ENCODE assay signal across 23 mouse cellular contexts in genomic region chr7:49409265-49409664, GRCm38 (mm10).
DNase-seq lines count a peak whose midpoint lies in the region; ATAC-seq lines count a peak whose summit lies in the region.
"Had no signal": no experiment of that assay in that cellular context is flagged by ENCODE, and none has a peak within 500 bp of the region (broad histone marks: within the 10 kb centered on the region; RNA-seq: fewer than 3 reads in every experiment).

No protein-coding gene starts in this region.

- WGBS in hindbrain, embryonic 13.5 days = 60% methylated on average over 3 of the region's 3 CpGs
- WGBS in hindbrain, embryonic 10.5 days = 91% methylated on average over 3 of the region's 3 CpGs
- WGBS in neural tube, embryonic 13.5 days = 71% methylated on average over 3 of the region's 3 CpGs
- WGBS in neural tube, embryonic 15.5 days = 65% methylated on average over 3 of the region's 3 CpGs
- 22% methylated on average over 3 of the region's 3 CpGs for WGBS in forebrain, embryonic 16.5 days

- peaks cover 36% of the 10 kb centered on the region for H3K4me1 ChIP-seq in hindbrain, embryonic 13.5 days (replicated peaks)
- H3K4me1 ChIP-seq in hindbrain, embryonic 10.5 days (replicated peaks) = peaks cover 12% of the 10 kb centered on the region; the same call in 1 of the 2 replicates
- H3K4me1 ChIP-seq in neural tube, embryonic 13.5 days (replicated peaks) = peaks cover 27% of the 10 kb centered on the region
- peaks cover 23% of the 10 kb centered on the region for H3K4me1 ChIP-seq in neural tube, embryonic 15.5 days
- peaks cover 26% of the 10 kb centered on the region for H3K4me1 ChIP-seq in forebrain, embryonic 16.5 days (replicated peaks; ENCODE audit: control insufficient read depth, insufficient read depth, low read length)
- H3K4me1 ChIP-seq: liver, embryonic 15.5 days; lung, embryonic 15.5 days had no signal

- peak overlapping the region; percentile 71 for H3K27ac ChIP-seq in hindbrain, embryonic 13.5 days
- H3K27ac ChIP-seq in hindbrain, embryonic 10.5 days = no peak overlapping the region
- 0 out of 2 replicates have a peak overlapping the region, but pooled peaks have one; percentile 42 for H3K27ac ChIP-seq in neural tube, embryonic 13.5 days (replicated peaks)
- no peak overlapping the region for H3K27ac ChIP-seq in neural tube, embryonic 15.5 days (replicated peaks)
- peak overlapping the region; percentile 25; the same call in 1 of the 2 replicates for H3K27ac ChIP-seq in forebrain, embryonic 16.5 days (ENCODE audit: low read length)
- H3K27ac ChIP-seq: heart, embryonic 13.5 days; limb, embryonic 12.5 days; liver, embryonic 15.5 days; lung, embryonic 15.5 days; midbrain, embryonic 10.5 days had no signal

- DNase-seq in hindbrain, embryonic 10.5 days (ENCODE audit: low spot score) = no peak
- DNase-seq in heart, adult 11 months = no peak
- DNase-seq in kidney, adult 9 months = no peak
- DNase-seq: adrenal gland, postnatal 10 days; cerebellum, adult 11 months; cerebellum, adult 9-10 months; cerebellum, postnatal 36 days; heart, postnatal 10 days; kidney, postnatal 14 days; layer of hippocampus, adult 9-11 months; right cerebral cortex, postnatal 4 days; thymus, adult 2 months; thymus, postnatal 36 days had no signal

- ATAC-seq in hindbrain, embryonic 13.5 days (ENCODE audit: low FRiP score) = 0 out of 2 replicates have a peak, but pooled peaks have one; percentile 44
- peak; percentile 59; the same call in 1 of the 2 replicates for ATAC-seq in neural tube, embryonic 13.5 days (ENCODE audit: low read depth)
- ATAC-seq in neural tube, embryonic 15.5 days (ENCODE audit: low FRiP score) = no peak
- ATAC-seq in forebrain, embryonic 16.5 days = peak; percentile 45

- H3K4me3 ChIP-seq in hindbrain, embryonic 13.5 days = no peak overlapping the region
- no peak overlapping the region for H3K4me3 ChIP-seq in hindbrain, embryonic 10.5 days
- H3K4me3 ChIP-seq in neural tube, embryonic 13.5 days = no peak overlapping the region
- H3K4me3 ChIP-seq in neural tube, embryonic 15.5 days (replicated peaks) = no peak overlapping the region
- H3K4me3 ChIP-seq in forebrain, embryonic 16.5 days (replicated peaks; ENCODE audit: low read length) = no peak overlapping the region
- H3K4me3 ChIP-seq: heart, embryonic 13.5 days; limb, embryonic 12.5 days; liver, embryonic 15.5 days; lung, embryonic 15.5 days; midbrain, embryonic 10.5 days had no signal

- no peaks in the 10 kb centered on the region for H3K9me3 ChIP-seq in hindbrain, embryonic 13.5 days
- peaks cover 7% of the 10 kb centered on the region; the same call in 1 of the 2 replicates for H3K9me3 ChIP-seq in hindbrain, embryonic 10.5 days
- H3K9me3 ChIP-seq in neural tube, embryonic 13.5 days = no peaks in the 10 kb centered on the region
- H3K9me3 ChIP-seq in neural tube, embryonic 15.5 days (replicated peaks) = no peaks in the 10 kb centered on the region
- no peaks in the 10 kb centered on the region for H3K9me3 ChIP-seq in forebrain, embryonic 16.5 days (ENCODE audit: control insufficient read depth, low read length)
- H3K9me3 ChIP-seq: heart, embryonic 13.5 days; liver, embryonic 15.5 days; lung, embryonic 15.5 days; midbrain, embryonic 10.5 days had no signal

- no peak overlapping the region for H3K9ac ChIP-seq in hindbrain, embryonic 13.5 days
- no peak overlapping the region for H3K9ac ChIP-seq in neural tube, embryonic 13.5 days
- no peak overlapping the region for H3K9ac ChIP-seq in neural tube, embryonic 15.5 days (replicated peaks)
- no peak overlapping the region for H3K9ac ChIP-seq in forebrain, embryonic 16.5 days (replicated peaks; ENCODE audit: low read depth, low read length)
- H3K9ac ChIP-seq: heart, embryonic 13.5 days; limb, embryonic 12.5 days; liver, embryonic 15.5 days; lung, embryonic 15.5 days had no signal

- H3K36me3 ChIP-seq in hindbrain, embryonic 13.5 days = peaks cover 10% of the 10 kb centered on the region
- peaks cover 34% of the 10 kb centered on the region for H3K36me3 ChIP-seq in hindbrain, embryonic 10.5 days
- peaks cover 15% of the 10 kb centered on the region; the same call in 1 of the 2 replicates for H3K36me3 ChIP-seq in neural tube, embryonic 13.5 days
- no peaks in the 10 kb centered on the region for H3K36me3 ChIP-seq in neural tube, embryonic 15.5 days
- H3K36me3 ChIP-seq in forebrain, embryonic 16.5 days (ENCODE audit: control insufficient read depth, insufficient read depth) = no peaks in the 10 kb centered on the region
- H3K36me3 ChIP-seq: G1E; limb, embryonic 12.5 days; liver, embryonic 15.5 days; lung, embryonic 15.5 days had no signal

- H3K4me2 ChIP-seq in hindbrain, embryonic 13.5 days = no peak overlapping the region
- no peak overlapping the region for H3K4me2 ChIP-seq in neural tube, embryonic 13.5 days
- no peak overlapping the region for H3K4me2 ChIP-seq in neural tube, embryonic 15.5 days
- no peak overlapping the region for H3K4me2 ChIP-seq in forebrain, embryonic 16.5 days (ENCODE audit: low read length)
- H3K4me2 ChIP-seq: heart, embryonic 13.5 days; limb, embryonic 12.5 days; liver, embryonic 15.5 days; lung, embryonic 15.5 days had no signal

- no peaks in the 10 kb centered on the region for H3K27me3 ChIP-seq in hindbrain, embryonic 13.5 days
- H3K27me3 ChIP-seq in hindbrain, embryonic 10.5 days (ENCODE audit: insufficient read depth, poor library complexity, severe bottlenecking) = no peaks in the 10 kb centered on the region
- no peaks in the 10 kb centered on the region for H3K27me3 ChIP-seq in neural tube, embryonic 13.5 days
- no peaks in the 10 kb centered on the region for H3K27me3 ChIP-seq in neural tube, embryonic 15.5 days (replicated peaks)
- no peaks in the 10 kb centered on the region for H3K27me3 ChIP-seq in forebrain, embryonic 16.5 days (replicated peaks; ENCODE audit: control insufficient read depth, insufficient read depth, low read length)
- H3K27me3 ChIP-seq: heart, embryonic 13.5 days; limb, embryonic 12.5 days; liver, embryonic 15.5 days; lung, embryonic 15.5 days had no signal

Comparison
In these comparisons a context has a peak if more than half of its experiments do, and no peak if none do; other contexts are left out.
1. H3K27ac ChIP-seq: peak in hindbrain, embryonic 13.5 days (single experiment), neural tube, embryonic 13.5 days (single experiment) and forebrain, embryonic 16.5 days (single experiment); none in hindbrain, embryonic 10.5 days (single experiment) and neural tube, embryonic 15.5 days (single experiment).